Mouse (Mus musculus) left cerebral cortex, adult 11 months (tissue): ENCODE measurements at regions not wholly inside any gene's neighbourhood (a gene's known extent, or its start where the extent isn't known, plus 50 kb on each side); places are given as distances from the start of the nearest gene placed in this dataset.

Experiments used
- DNase-seq: peaks from one replicate; pipeline ENCODE4 v3.0.0; 2022; ENCODE audit warnings: low spot score

DNA sequence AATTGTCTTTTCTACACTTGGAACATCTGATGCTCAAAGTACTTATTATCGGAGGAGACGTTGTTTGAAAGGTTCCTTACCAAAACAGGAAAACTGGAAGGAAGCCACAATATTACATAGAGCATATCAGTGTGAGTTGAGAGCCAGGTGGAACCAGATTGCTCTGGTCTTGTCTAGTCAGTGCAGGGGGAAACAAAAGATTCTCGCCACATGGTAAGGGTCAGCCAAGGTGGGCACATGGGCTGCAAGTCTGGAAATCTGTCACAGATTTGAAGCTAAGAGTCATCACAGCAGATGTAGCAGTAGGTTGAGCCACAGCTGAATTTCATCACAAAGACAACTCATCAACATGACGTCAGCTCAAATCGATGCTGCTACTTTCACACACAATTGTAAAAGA is 681.8 kb downstream of the Stpg2 start:
- DNase-seq, result no peak

DNA sequence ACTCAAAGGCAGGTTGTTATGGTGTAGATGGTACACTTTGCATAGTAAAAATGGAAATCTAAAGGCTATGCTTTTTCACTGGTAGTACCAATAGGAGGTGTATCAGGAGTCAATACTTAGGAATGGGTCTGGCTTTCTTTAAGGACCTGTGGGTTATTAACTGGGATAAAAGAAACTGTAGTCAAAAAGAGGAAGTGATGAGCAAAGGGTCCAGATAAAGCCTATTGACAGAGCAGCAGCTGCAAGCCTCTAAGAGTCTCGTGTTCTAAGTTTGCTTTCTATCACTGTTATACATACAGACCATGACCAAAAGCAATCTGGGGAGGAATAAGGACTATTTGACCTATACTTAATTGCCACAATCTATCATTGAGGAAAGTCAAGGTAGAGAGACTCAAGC is 683.0 kb downstream of the Stpg2 start:
- DNase-seq, result no peak

- no peak for DNase-seq
Measured at GRCm38 (mm10) chr3:139890186-139890585, 684.7 kb downstream of the Stpg2 start.

DNA sequence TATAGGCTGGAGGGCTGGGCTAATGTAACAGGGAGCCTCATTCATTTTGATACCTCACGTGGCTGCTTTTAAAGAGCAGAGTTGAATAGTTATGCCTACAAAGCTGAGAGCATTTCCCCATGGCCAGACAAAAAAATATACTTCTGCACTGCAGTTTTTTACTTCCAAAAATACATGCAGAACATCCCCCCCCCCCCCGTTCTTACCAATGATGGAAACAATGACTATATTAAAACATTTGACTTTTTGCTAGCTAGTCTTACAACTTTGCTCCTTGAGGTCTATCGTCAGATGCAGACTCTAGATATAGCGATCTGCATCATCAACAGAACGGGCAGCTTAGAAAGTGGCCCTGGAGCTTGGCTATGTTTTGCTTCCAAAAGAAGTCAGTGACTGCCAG is 692.4 kb downstream of the Stpg2 start:
- no peak for DNase-seq

GRCm38 (mm10) chr3:139899213-139899612 is 693.7 kb downstream of the Stpg2 start:
- DNase-seq, result no peak

- DNase-seq, result no peak
Measured at GRCm38 (mm10) chr3:139913639-139914330, 708.3 kb downstream of the Stpg2 start.

DNA sequence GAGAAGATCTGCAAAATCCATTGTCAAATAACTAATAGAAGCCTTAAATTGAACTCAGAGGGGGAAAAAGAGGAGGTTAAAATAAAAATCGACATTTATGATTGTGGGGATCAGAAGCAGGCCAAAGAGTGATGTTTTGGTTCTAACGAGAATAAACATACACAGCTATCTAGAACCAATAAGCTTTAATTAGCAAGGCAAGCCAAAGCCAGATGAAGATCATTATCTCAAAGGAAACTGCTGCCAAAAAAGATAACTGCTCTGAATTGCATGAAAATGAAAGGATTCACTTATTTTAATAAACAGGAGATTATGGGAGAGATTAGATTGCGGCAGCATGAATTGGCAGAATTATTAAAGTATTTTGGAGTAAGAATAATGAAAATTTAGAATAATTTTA is 716.8 kb downstream of the Stpg2 start:
- no peak for DNase-seq

GRCm38 (mm10) chr3:139933039-139933438 is 727.5 kb downstream of the Stpg2 start:
- DNase-seq, result no peak

- DNase-seq, result no peak
Measured at GRCm38 (mm10) chr3:139946209-139946608, 740.7 kb downstream of the Stpg2 start.

- no peak for DNase-seq
Measured at GRCm38 (mm10) chr3:139947247-139947646, 741.8 kb downstream of the Stpg2 start.

DNA sequence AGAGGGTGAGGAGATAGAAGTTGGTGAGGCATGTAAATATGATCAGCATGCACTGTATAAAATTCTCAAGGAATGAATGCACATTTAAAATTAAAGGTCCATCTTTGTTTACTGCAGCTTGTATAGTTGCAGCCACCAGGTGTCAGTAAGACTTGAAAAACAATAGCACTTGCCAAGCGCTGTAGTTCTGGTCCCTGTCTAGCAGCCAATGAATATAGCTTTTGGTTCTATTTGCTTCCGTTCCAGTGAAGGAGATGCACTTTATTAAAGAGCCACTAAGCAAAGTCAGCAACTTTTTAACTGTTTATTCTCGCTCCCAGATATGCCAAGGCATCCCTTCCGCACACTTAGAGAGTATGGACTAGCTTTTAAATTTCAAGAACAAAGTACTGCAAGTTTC is 743.6 kb downstream of the Stpg2 start:
- DNase-seq, result no peak

GRCm38 (mm10) chr3:139950016-139950705 is 744.7 kb downstream of the Stpg2 start:
- DNase-seq, result no peak

GRCm38 (mm10) chr3:139951516-139951915 is 746.0 kb downstream of the Stpg2 start:
- no peak for DNase-seq

DNA sequence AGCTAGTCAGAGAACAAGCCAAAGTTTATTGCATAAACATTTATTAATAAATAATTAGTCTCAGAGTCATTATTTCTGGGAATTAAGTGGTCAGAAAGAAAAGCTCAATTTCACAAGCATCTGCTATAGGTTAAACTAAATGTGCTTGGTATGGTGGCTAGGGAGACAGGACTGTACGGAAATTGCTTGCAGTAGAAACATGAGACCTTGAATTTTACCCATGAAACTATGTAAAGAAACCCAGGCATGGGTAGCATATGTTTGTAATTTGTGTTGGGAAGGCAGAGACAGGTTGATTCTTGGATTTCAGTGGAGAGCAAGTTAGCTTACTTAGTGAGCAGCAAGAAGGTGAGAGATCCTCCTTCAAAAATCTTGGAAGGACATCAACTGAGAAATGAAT is 772.7 kb downstream of the Stpg2 start:
- DNase-seq, result no peak

- DNase-seq, result no peak
Measured at GRCm38 (mm10) chr3:139985830-139986481, 780.5 kb downstream of the Stpg2 start.

DNA sequence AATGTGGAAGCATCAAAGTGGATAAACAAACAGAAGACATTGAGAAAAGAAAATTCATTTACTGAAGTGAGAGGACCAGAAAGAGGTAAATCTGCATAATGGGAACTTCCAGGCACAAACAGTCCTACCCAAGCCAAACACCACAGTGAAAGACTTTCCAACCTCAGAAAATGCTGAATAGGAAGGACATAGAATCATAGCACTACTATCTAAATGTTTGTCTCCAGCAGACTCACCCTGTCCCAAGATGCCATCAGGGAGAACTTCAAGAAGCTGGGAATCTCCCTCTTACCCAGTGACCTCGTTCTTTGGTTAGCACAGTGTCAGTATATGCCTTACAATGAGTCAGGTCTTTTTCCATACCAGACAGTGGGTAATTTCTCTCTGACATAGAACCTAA is 783.4 kb downstream of the Stpg2 start:
- no peak for DNase-seq

DNA sequence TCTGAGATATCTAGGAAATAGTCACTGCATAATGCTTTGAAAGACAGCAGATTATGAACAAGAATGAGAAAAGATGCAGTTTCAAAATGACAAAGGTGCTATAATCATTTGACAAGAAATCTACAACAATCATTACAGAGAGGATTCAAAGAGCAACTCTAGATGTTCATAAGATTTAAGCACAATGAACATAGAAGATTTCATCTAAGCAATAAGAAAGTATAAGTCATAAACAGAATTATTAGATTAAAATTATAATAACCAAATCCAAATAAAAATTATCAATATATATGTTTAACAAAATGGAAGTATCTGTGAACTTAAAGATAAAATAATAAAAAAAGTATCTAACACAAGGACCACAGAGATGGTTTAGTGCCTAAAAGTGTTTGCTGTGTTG is 783.9 kb downstream of the Stpg2 start:
- no peak for DNase-seq

DNA sequence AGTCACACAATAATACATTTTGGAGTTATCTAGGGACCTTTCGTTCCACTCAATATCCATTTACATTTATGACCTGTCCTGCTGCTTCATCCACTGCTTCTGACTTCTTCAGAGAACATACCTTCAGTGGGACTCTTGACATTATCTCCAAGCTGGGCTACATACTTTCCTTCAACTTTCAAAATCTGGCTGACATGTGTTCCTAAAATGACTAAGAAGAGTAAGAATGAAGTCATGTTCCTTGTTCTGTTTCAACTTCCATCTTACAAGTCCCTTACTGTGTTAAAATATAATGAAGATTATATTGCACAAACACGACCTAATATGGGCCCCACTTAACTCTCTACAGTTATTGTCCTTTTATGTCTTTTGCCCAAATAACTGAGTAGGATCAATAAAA is 807.0 kb downstream of the Stpg2 start:
- DNase-seq, result no peak

DNA sequence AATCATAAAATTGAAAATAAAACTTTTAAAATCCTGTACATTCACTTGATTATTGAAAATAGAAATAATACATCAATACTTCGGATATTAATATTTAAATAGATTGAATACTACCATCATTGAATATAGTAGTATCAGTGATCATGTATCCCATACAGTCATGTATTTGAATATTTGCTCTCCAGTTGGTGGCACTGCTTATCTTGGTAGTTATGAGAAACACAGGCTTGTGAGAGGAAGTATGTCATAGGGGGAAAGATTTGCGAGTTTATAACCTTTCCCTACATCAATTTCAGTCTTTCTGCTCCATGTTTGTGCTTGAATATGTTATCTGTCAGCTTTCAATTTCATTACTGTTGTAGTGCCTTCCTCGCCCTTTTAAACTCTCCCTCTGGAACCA is 828.6 kb downstream of the Stpg2 start:
- no peak for DNase-seq

DNA sequence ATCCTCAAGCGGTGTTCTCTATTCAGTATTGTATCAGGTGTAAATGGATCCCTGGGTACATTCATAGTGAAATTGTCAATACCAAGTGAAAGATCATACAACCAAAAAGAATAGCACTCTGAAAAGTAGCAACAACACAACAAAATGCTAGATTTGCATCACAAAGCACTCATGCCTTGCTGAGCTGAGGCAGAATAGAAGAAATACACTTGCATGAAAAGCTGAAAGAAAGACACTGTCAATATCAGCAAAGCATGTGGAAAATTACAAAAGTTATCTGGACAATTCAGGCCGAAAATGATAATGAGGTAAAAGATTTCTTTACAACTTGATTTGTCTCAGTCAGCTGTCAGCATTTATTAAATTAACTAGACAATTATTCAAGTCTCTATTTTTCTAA is 829.6 kb downstream of the Stpg2 start:
- DNase-seq, result no peak

GRCm38 (mm10) chr3:140044898-140045297 is 839.4 kb downstream of the Stpg2 start:
- DNase-seq, result no peak

GRCm38 (mm10) chr3:140054634-140055033 is 849.1 kb downstream of the Stpg2 start:
- DNase-seq, result no peak

GRCm38 (mm10) chr3:140057962-140058631 is 852.6 kb downstream of the Stpg2 start:
- no peak for DNase-seq
